Mouse (Mus musculus) brain, embryonic 14.5 days (tissue): Measurements from ENCODE around the gene BC048403. TPM values are rescaled to one million over a fixed set of nuclear protein-coding genes. Genes with fewer than 3 reads are reported as not detected.
"Not testable (repeated sequence)": the region's sequence is repeated elsewhere in the genome, so short reads cannot be mapped to it uniquely, and the experiment has no call there.

Experiments used
- DNase-seq: peaks from one replicate; pipeline ENCODE4 v3.0.0-alpha.2; 2011; ENCODE audit warnings: low read depth
- CTCF ChIP-seq: fragments of 200-500 bp; IDR thresholded peaks from 2 replicates; pipeline ENCODE4 v1.5.1; 2012; ENCODE audit warnings: inconsistent platforms, mild to moderate bottlenecking, moderate library complexity, borderline replicate concordance; ENCODE audit not compliant: insufficient read depth, insufficient read length; ENCODE audit errors: extremely low read depth
- POLR2A ChIP-seq: fragments of 200-500 bp; IDR thresholded peaks from 2 replicates; pipeline ENCODE4 v1.6.1; 2012; ENCODE audit warnings: mild to moderate bottlenecking, inconsistent platforms, borderline replicate concordance; ENCODE audit not compliant: poor library complexity, insufficient read depth, insufficient read length, severe bottlenecking; ENCODE audit errors: extremely low read depth
- polyA plus RNA-seq: library from polyadenylated mRNA; depleted of rRNA; stranded (reverse); fragments of >200 nt; gene quantifications from 2 replicates; pipeline ENCODE4 v1.2.3, GENCODE M21; 2012

Gene BC048403
- polyA plus RNA-seq, 1 experiment = 4.8 TPM

DNA sequence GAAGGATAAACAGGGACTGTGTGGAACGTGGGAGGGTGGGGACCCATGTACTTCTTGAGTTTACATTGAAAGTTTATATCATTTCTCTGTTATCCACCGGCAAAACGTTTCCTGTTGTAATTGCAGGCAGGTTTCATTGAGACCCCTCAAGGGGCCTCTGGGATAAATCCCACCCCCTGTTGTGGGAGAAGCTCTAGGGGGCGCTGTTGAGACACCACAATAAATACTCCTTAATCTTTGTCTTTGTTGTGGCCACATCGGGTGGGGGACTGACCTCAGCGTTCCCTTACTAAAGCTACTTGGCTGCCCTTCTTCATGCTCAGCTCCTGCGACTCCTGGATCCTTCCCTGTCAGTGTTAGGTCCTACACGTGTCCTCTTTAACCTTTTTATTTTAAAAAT lies 19.4 kb downstream of the BC048403 start:
- DNase-seq = peak; percentile 30
- no peak for TF ChIP-seq POLR2A
- peak; percentile 30; the same call in 1 of the 2 replicates for TF ChIP-seq CTCF

DNA sequence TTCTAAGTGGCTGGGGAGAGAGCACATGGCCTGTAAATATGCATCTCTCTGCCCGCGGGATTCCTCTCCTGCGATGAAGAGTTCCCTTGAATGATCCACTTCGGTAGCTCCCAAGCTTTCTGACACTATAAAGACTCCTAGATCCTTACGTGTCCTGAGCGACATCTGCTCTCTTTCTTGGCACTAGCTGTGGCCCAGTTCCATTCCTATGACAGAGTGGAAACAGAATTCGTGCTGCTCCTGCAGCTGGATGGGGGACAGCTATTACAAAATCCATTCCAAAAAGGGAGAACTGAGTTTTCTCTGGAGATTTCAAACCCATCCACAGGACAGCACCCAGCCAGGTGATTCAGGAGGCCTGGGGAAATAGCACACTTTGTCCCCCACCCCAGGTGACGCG lies 22.4 kb downstream of the BC048403 start:
- TF ChIP-seq POLR2A (no peak), CTCF (no peak)
- DNase-seq = no peak

DNA sequence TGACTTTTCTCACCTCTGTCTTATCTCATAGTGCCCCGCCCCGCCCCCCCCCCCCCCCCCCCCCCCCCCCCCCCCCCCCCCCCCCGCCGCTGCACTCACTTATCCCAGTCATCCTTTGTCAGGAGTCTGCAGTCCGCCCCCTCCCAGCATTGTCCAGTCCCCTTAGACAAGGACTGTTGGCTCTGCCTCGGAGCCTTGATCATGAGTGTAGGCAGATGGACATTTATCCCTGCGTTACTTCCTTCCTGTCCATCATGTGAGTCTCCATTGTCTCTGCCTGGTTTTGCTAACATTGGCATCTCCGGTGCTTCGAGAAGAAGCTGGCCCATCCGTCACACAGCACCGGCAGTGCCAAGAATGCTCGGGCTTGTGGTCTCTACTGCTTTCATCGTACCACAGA lies 23.5 kb downstream of the BC048403 start:
- TF ChIP-seq POLR2A (no peak), CTCF (no peak)
- DNase-seq = no peak

DNA sequence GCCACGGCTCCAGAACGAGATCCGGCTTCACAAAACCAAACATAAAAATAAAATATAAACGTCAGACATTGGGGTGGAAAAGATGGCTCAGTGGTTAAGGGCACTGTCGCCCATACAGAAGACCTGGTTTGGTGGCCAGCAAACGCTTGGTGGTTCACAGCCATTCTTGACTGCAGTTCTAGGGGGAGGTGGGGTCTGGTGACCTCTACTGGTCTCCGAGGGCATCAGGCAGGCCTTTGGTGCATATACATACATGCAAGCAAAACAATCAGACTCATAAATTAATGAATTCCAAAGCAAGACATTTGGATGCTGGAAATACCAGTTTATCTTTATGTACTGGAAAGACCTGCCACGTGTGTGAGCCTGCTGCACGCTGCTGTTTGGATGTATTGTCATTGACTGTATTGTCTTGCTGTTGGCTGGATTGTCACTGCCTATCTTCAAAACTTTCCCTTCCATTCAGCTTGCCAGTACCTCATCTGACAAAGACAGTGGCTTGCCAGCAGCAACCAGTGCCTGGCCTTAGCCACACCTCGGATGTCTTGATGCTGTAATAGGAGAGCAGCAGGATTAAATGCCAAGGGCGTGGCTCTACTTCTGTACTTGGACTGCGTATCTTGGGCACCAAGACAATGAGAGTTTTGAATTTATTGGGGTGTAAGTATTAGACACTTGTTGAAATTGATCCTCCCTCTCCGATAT lies 24.9 kb downstream of the BC048403 start:
- DNase-seq = no peak
- TF ChIP-seq POLR2A (no peak), CTCF (no peak)

DNA sequence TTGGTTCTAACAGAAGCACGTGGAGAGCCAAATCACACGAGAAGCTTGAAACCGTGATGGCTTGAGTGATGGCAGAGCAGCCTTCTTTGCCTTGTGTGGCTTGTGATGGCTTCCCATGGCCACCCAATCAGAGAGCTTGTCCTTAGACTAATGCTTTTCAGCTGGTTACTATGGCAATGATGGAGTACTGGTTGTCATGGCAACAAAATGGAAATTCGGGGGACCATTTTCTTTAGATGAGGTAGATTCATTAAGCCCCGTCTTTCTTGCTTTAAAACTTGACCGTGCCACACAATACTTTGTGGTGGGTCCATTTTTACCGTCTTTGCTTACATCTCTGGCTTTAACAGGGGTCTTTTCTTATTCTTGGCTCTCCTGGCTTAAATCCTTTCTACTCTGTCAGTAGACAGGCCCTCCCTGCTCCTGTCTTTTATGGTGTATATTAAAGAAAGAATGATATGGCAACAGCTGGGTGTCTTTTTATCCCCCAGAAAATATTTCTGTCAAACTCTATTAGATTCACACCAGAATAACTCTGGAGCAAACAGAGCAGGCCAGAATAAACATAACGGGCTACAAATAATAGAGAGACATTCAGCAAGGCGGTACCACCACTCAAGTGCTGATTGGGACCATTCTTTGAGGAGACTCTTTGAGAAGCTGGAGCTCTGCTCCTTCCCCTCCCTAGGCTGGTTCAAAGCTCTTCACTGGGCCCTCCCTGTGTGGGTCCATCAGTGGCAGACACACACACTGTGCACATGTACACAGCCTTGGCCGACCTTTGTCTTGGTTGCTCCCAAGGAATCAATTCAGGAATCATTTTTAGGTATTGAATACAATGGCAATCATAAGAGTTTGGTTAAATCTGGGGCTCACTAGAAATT lies 25.7 kb downstream of the BC048403 start:
- DNase-seq = peak; percentile 96
- TF ChIP-seq POLR2A = no peak
- TF ChIP-seq CTCF = no peak

DNA sequence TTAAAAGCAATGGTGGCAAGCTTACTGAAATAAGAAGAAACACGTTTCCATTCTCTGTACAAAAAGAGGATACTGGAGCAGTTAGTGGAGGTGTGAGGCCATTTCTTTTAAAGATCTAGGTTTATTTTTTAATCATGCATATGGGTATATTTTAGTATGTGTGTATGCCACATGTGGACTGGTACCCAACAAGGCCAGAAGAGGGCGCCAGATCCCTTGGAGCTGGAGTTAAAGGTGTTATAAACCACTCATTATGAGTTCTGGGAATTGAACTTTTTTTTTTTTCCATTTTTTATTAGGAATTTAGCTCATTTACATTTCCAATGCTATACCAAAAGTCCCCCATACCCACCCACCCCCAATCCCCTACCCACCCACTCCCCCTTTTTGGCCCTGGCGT lies 27.6 kb downstream of the BC048403 start:
- not testable (repeated sequence) for DNase-seq
- peak; percentile 24; the same call in 1 of the 2 replicates for TF ChIP-seq CTCF

DNA sequence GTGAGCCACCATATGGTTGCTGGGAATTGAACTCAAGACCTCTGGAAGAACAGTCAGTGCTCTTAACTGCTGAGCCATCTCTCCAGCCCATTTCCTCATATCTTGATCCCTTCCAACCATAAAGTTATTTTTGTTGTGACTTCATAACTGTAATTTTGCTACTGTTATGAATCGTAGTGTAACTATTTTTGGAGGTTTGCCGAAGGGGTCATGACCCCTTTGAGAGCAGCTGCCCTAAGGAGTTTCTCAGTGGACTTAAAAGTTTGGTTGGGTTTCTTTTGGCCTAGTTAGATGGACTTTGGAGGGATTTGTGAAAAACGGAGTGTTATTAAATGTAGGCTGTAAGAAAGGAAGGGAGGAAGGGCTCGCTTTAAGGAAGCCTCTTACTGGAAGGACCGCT lies 30.0 kb downstream of the BC048403 start:
- TF ChIP-seq POLR2A (no peak), CTCF (no peak)
- no peak for DNase-seq

DNA sequence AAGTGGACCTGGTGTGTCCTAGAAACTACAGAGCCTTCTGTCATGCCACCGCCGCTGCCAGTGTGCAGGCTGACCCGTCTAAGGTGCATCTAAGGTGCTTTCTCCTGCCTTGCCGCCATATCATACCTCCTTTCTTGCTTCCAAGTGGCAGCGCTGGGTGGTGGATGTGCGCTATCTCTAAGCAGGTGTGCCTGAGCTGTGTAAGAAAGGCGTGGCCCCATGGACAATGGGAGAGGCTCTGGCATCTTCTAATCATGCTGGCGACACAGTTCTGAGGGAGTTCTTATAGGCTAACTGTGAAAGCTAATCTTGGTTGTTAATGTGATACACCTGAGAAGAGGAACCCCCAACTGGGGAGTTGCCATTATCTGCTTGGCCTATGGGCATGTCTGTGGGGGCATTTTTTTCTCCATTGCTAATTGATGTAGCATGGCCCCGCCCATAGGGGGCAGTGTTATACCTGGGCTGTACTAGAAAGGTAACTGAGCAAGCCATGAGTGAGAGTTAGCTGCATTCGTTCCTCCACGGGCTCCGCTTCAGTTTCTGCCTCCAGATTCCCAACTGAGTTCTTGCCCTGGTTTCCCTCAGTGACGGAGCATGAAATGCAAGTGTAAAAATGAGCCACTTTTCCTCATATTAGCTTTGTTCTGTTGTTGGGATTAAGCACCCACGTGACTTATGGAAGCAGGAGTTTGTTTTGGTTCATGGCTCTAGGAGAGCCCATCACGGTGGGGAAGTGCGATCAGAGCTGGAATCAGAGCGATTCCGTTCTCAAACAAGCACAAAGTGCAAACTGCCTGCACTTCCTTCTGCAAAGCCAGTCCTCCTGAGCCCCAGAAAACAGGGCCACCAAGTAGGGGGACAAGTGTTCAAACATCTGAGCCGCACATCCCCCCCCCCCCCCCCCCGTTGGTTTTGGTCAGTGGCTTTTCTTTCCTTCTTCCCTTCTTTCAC lies 31.2 kb downstream of the BC048403 start:
- peak; percentile 45; the same call in 1 of the 2 replicates for TF ChIP-seq CTCF
- no peak for TF ChIP-seq POLR2A
- DNase-seq = peak; percentile 50

DNA sequence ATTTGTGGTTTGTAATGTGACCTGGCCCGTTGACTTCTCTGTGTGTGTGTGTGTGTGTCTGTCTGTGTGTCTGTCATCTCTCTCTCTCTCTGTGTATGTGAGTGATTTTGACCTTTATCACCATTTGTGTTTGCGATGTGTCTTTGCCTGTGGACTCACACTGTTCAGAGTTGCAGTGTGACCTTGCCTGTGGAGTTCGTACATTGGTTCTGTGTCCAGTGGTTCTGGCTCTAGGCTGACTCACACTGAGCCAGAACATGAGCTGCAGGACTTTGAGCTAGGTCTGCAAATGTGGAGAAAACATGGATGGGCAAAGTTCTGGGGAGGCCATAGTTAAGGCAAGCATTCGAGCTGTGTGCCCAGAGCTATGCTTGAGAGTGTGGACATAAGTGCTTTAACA lies 34.1 kb downstream of the BC048403 start:
- TF ChIP-seq CTCF = no peak
- no peak for TF ChIP-seq POLR2A
- DNase-seq = no peak

DNA sequence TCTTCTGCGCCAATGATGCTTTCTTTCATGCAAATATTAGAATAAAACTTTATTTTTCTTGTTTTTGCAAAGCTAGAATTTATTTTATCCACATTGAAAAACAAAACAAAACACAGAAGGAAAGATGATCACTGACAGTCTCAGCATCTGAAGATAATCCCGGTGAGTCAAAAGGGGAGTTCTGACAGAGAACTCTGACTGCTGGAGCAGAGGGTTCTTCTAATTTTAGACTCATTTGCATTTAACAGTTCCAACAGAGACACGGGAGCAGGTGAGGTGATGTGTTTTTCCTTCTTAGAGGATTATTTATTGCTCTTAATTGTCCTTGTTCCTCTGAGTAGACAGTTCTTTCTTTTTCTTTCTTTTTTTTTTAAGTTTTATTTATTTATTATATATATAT lies 36.3 kb downstream of the BC048403 start:
- no peak for TF ChIP-seq POLR2A
- TF ChIP-seq CTCF = no peak
- no peak for DNase-seq

DNA sequence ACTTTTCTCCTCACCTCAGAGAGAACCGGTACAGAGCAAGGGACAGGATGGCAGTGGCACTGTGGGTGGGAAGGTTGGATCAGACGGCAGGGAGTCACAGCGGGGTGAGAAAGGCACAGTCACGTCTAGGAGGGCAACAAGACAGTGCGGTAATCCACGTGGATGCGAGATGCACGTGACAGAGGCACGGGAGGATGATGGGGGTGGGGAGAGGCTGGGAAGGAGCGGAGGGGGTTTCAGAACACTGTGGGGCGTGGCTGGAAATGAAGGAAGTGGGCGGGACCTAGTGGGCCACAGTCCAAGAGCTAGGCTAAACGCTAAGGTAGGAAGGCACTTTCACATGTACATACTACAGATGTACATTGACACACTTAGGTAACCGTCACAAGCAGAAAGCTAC lies 41.4 kb downstream of the BC048403 start:
- no peak for DNase-seq
- TF ChIP-seq POLR2A (no peak), CTCF (no peak)
